Mouse (Mus musculus) lung, adult 18-20 months (tissue): Measurements from ENCODE around the gene Efl1.

Source experiments
- DNase-seq, 2 experiments: peaks; one replicate each; pipeline ENCODE4 v3.0.0; 2022; ENCODE audit warnings: mixed read lengths in 2 of 2

The Efl1 gene

DNA sequence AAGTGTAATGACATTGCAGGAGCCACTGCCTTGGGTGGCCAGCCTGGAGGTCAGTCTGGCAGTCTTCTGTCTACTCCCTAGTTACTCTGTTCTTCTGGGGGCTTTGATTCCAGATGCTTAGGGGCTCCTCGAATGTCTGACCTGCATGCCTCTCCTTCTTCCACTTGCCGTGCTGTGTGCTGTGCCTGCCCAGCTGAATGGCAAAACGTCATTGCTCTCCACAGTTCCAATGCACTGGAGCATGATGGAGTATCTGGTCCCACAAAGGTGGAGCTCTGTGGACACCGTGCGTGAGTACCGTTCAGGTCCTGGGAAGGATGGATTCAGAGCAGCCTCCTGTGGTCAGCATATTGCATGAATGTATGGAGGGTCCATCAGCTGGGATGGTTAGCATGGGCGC is 171.1 kb downstream of the Efl1 start:
- no peak for DNase-seq

DNA sequence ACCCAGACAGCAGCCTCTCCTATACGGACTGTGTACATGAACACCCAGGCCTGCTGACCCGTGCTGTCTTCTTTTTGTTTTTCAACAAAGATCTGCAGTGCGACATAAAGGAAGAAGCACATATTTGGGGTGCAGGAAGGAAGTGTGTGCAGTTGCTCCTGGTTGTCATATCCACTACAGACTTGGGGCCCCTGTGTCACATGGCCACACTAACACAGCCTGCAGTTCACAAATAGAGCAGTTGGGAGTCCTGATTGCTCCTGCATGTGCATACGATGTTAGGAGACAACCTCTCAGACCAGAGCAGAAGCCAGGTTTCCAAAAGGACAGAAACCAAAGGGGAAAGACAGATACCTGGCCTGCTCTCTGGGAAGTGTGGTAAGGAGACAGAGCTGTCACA is 172.2 kb downstream of the Efl1 start:
- DNase-seq, result no peak

DNA sequence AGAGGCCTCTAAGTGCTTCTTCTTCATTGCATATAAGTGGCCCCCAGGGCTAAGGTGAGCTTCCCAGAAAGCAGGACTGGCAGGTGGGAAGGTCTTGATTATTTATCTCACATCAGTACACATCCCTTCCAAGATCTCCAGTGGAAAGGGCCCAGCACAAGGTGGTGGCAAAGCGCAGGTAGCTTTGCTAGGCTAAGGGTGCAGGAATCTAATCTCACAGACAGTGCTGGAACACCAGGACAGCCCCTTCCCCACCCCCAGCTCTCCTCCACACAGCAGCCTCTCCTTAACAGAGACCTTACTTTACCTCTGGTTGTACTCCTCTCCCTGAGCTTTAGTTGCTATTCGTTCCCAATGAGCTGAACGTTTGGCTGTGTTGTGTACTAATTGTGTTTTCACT is 173.1 kb downstream of the Efl1 start:
- DNase-seq, result no peak

DNA sequence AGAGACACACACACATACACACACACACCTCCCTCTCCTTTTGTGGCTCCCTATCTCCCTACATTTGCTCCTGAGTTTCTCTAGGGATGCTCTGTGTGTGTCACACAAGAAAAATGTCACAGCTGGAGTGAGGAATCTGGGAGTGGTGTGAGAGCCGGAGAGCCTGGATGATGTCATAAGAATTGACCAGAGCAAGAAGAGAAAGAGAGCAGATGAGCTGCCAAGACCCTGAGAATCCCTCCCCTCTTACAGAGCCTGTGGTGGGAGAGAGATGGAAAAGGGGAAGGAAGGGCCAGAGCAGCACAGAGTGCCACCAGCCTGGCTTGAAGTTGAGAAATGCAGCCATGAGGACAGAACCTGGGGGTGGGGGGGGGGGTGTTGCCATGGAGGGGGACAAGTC is 174.1 kb downstream of the Efl1 start:
- no peak for DNase-seq
